Comparison of ENCODE assay signal across 20 mouse cellular contexts in genomic region chr5:52355612-52356011, GRCm38 (mm10). TPM values are rescaled to one million over a fixed set of nuclear protein-coding genes. Genes with fewer than 3 reads are reported as not detected.
A peak's percentile ranks its signal among the peaks of the same experiment; 100 is the strongest.
DNase-seq lines count a peak whose midpoint lies in the region; ATAC-seq and TF ChIP-seq lines count a peak whose summit lies in the region.
"Had no signal": no experiment of that assay in that cellular context is flagged by ENCODE, and none has a peak within 500 bp of the region (broad histone marks: within the 10 kb centered on the region; RNA-seq: fewer than 3 reads in every experiment).

No protein-coding gene starts in this region.

- peaks cover 6% of the 10 kb centered on the region; the same call in 1 of the 2 replicates for H3K4me1 ChIP-seq in heart, embryonic 10.5 days
- H3K4me1 ChIP-seq: stomach, embryonic 15.5 days had no signal

- no peak overlapping the region for H3K27ac ChIP-seq in heart, embryonic 10.5 days
- H3K27ac ChIP-seq: embryonic facial prominence, embryonic 13.5 days; hindbrain, embryonic 14.5 days; left cerebral cortex, adult 2 months; liver, embryonic 14.5 days; stomach, embryonic 15.5 days had no signal

- H3ac ChIP-seq in myocyte (ENCODE audit: control insufficient read depth, insufficient read length) = no peak overlapping the region

- H3K9me3 ChIP-seq in heart, embryonic 10.5 days = no peaks in the 10 kb centered on the region
- H3K9me3 ChIP-seq: embryonic facial prominence, embryonic 13.5 days; stomach, embryonic 15.5 days had no signal

- peak; percentile 73 for ATAC-seq in common myeloid progenitor, adult 5-6 weeks (replicated peaks; ENCODE audit: low read depth, poor library complexity, severe bottlenecking)

- H3K27me3 ChIP-seq in heart, embryonic 10.5 days (ENCODE audit: insufficient read depth, poor library complexity, severe bottlenecking) = no peaks in the 10 kb centered on the region
- H3K27me3 ChIP-seq in myocyte (ENCODE audit: control insufficient read depth, insufficient read depth, insufficient read length) = no peaks in the 10 kb centered on the region
- H3K27me3 ChIP-seq: CH12.LX; embryonic facial prominence, embryonic 13.5 days; stomach, embryonic 15.5 days had no signal

- peak; percentile 36 for DNase-seq in heart, adult 8-10 months (ENCODE audit: low spot score)
- no peak for DNase-seq in heart, embryonic 10.5 days (ENCODE audit: low spot score)
- DNase-seq in ovary, adult 18-20 months (ENCODE audit: low spot score) = peak; percentile 6
- DNase-seq in ovary, postnatal 14 days (ENCODE audit: low spot score) = no peak
- no peak for DNase-seq in layer of hippocampus, postnatal 14 days (ENCODE audit: low spot score in 2 of 2)
- DNase-seq: adrenal gland, postnatal 25 days; cerebellum, adult 8-10 months; kidney, adult 18-20 months; kidney, postnatal 14 days; midbrain, embryonic 14.5 days; spleen, adult 18-20 months had no signal

- H3K79me2 ChIP-seq in myocyte (ENCODE audit: control insufficient read depth, insufficient read depth) = no peaks in the 10 kb centered on the region

- no peak overlapping the region for H3K4me2 ChIP-seq in myocyte (ENCODE audit: low read depth)
- H3K4me2 ChIP-seq: embryonic facial prominence, embryonic 13.5 days; hindbrain, embryonic 14.5 days; stomach, embryonic 15.5 days had no signal

- no peak for TF ChIP-seq POLR2A in myocyte (IDR thresholded peaks at IDR 0.05; ENCODE audit: insufficient read length, low read depth)

- no peak overlapping the region for H3K4me3 ChIP-seq in heart, embryonic 10.5 days
- H3K4me3 ChIP-seq in myocyte = no peak overlapping the region
- H3K4me3 ChIP-seq: embryonic facial prominence, embryonic 13.5 days; left cerebral cortex, adult 2 months; stomach, embryonic 15.5 days had no signal

- WGBS in heart, embryonic 10.5 days = 84% methylated on average over 7 of the region's 7 CpGs

- H3K36me3 ChIP-seq in heart, embryonic 10.5 days = no peaks in the 10 kb centered on the region
- H3K36me3 ChIP-seq in myocyte (ENCODE audit: control insufficient read depth, insufficient read depth) = no peaks in the 10 kb centered on the region
- H3K36me3 ChIP-seq: embryonic facial prominence, embryonic 13.5 days; stomach, embryonic 15.5 days had no signal

TF ChIP-seq in myocyte, 11 proteins besides CTCF, POLR2A, EP300 and RAD21:
- TF ChIP-seq TCF12 (IDR thresholded peaks at IDR 0.05; ENCODE audit: insufficient read depth, poor library complexity, severe bottlenecking) (no peak), MYOD1 (IDR thresholded peaks at IDR 0.05; ENCODE audit: control insufficient read depth in 1 of 3, insufficient read length in 2 of 3, low read depth in 2 of 3) (no peak), USF1 (IDR thresholded peaks at IDR 0.05; ENCODE audit: low read depth) (no peak), CEBPB (IDR thresholded peaks at IDR 0.05; ENCODE audit: insufficient read depth, poor library complexity, severe bottlenecking) (peak; percentile 86), TCF3 (IDR thresholded peaks at IDR 0.05; ENCODE audit: insufficient read length, low read depth) (no peak), REST (IDR thresholded peaks at IDR 0.05; ENCODE audit: insufficient read depth, insufficient read length) (no peak)

RNA-seq across cellular contexts. Expression of gene Sod3, which starts 8.0 kb away (rescaled TPM):
- total RNA-seq in heart, adult 8-10 months (2022) = 10 to 100 TPM; 10.6 to 16.8 (median 13.2) TPM
- polyA plus RNA-seq in heart, embryonic 10.5 days (2016; fragmentation: Nextera tagmentation; extraction: Ambion mirVana) = 0.17 and 0.44 TPM in 2 replicates
- total RNA-seq in common myeloid progenitor, adult 5-6 weeks (2017) = not detected in 2 replicates
- polyA plus RNA-seq in myocyte (2012; fragmentation: generic; extraction: Trizol) = 10.9 TPM
- 1 to 10 TPM; 6.2 to 7.3 TPM for total RNA-seq in layer of hippocampus, postnatal 14 days (2021)
- total RNA-seq: CH12.LX had no signal
- polyA plus RNA-seq: limb, embryonic 11.5 days had no signal

Comparison
In these comparisons a context has a peak if more than half of its experiments do, and no peak if none do; other contexts are left out.
1. DNase-seq: peak in heart, adult 8-10 months (single experiment) and ovary, adult 18-20 months (single experiment); none in heart, embryonic 10.5 days (single experiment), ovary, postnatal 14 days (single experiment) and layer of hippocampus, postnatal 14 days (0 of 2).